ENCODE assay signal across 11 mouse cellular contexts in the genomic region with DNA sequence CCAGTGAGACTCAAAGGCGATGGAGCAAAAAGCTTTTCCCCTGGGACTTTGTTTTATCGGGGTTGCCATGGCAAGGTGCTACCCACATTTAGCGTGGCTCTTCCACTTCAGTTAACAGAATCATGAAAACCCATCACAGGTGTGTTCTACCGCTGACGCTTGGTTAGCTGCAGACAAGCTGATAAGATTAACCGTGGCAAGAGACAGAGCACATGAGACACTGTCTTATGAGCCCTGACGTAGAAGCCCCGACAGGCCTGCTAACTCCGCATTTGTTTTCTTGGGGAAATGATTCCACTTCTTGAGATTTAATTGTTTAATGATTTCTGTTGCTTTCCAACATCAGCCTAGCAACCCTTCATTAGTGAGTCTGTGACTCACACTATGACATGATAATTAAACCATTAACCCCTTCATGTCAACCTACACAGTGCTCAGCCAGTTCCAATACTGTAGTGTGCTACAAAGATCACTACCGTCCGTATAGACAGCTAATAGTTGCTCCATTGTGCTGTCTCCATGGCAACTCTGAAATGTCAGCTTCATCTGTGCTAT. TPM values are rescaled to one million over a fixed set of nuclear protein-coding genes. Genes with fewer than 3 reads are reported as not detected.
DNase-seq lines count a peak whose midpoint lies in the region; ATAC-seq lines count a peak whose summit lies in the region.
"Had no signal": no experiment of that assay in that cellular context is flagged by ENCODE, and none has a peak within 500 bp of the region (broad histone marks: within the 10 kb centered on the region; RNA-seq: fewer than 3 reads in every experiment).

No protein-coding gene starts in this region.

- peak overlapping the region; percentile 28; the same call in 1 of the 2 replicates for H3K9ac ChIP-seq in heart, embryonic 13.5 days
- no peak overlapping the region for H3K9ac ChIP-seq in hindbrain, embryonic 15.5 days
- H3K9ac ChIP-seq in kidney, embryonic 15.5 days: no peak overlapping the region
- H3K9ac ChIP-seq: limb, embryonic 15.5 days had no signal

- H3K9me3 ChIP-seq in heart, embryonic 13.5 days: no peaks in the 10 kb centered on the region
- H3K9me3 ChIP-seq in hindbrain, embryonic 15.5 days: no peaks in the 10 kb centered on the region
- H3K9me3 ChIP-seq in kidney, embryonic 15.5 days (replicated peaks): no peaks in the 10 kb centered on the region
- H3K9me3 ChIP-seq: limb, embryonic 15.5 days had no signal

- H3K36me3 ChIP-seq in heart, embryonic 13.5 days: no peaks in the 10 kb centered on the region
- H3K36me3 ChIP-seq in hindbrain, embryonic 15.5 days: no peaks in the 10 kb centered on the region
- no peaks in the 10 kb centered on the region for H3K36me3 ChIP-seq in kidney, embryonic 15.5 days
- H3K36me3 ChIP-seq: limb, embryonic 15.5 days had no signal

- H3K27ac ChIP-seq in heart, embryonic 13.5 days (replicated peaks): no peak overlapping the region
- H3K27ac ChIP-seq in hindbrain, embryonic 15.5 days (replicated peaks): peak overlapping the region; percentile 42
- H3K27ac ChIP-seq in kidney, embryonic 15.5 days: no peak overlapping the region
- H3K27ac ChIP-seq: limb, embryonic 15.5 days had no signal

- no peaks in the 10 kb centered on the region; the same call in 1 of the 2 replicates for H3K27me3 ChIP-seq in heart, embryonic 13.5 days (replicated peaks)
- H3K27me3 ChIP-seq in hindbrain, embryonic 15.5 days: no peaks in the 10 kb centered on the region
- H3K27me3 ChIP-seq in kidney, embryonic 15.5 days: 0 out of 2 replicates have a peak, but pooled peaks cover 2% of the 10 kb centered on the region
- H3K27me3 ChIP-seq: limb, embryonic 15.5 days had no signal

- WGBS in heart, embryonic 13.5 days: 39% methylated on average over 11 of the region's 11 CpGs
- 30% methylated on average over 11 of the region's 11 CpGs for WGBS in hindbrain, embryonic 15.5 days
- WGBS in kidney, embryonic 15.5 days: 70% methylated on average over 11 of the region's 11 CpGs

- no peak for ATAC-seq in heart, embryonic 13.5 days (ENCODE audit: extremely low read depth, insufficient number of reproducible peaks, low FRiP score, low TSS enrichment)
- peak; percentile 85 for ATAC-seq in hindbrain, embryonic 15.5 days (ENCODE audit: low FRiP score, low read depth)
- ATAC-seq in kidney, embryonic 15.5 days (replicated peaks; ENCODE audit: low FRiP score): no peak

- DNase-seq in heart, adult 11 months: no peak
- peak; percentile 11 to 29 for DNase-seq in right cerebral cortex, adult 2 months (ENCODE audit: low spot score in 2 of 2)
- DNase-seq in right cerebral cortex, postnatal 14 days: no peak
- DNase-seq in retina, embryonic 14.5 days (ENCODE audit: low spot score): peak; percentile 69
- no peak for DNase-seq in embryo, embryonic 10 days (ENCODE audit: low spot score)
- DNase-seq: cerebellum, postnatal 25 days; kidney, postnatal 25 days had no signal

- peaks cover 11% of the 10 kb centered on the region; the same call in 1 of the 2 replicates for H3K4me1 ChIP-seq in heart, embryonic 13.5 days
- peaks cover 15% of the 10 kb centered on the region for H3K4me1 ChIP-seq in hindbrain, embryonic 15.5 days (replicated peaks)
- peaks cover 26% of the 10 kb centered on the region for H3K4me1 ChIP-seq in kidney, embryonic 15.5 days
- H3K4me1 ChIP-seq: limb, embryonic 15.5 days had no signal

- peak overlapping the region; percentile 25 for H3K4me3 ChIP-seq in heart, embryonic 13.5 days
- peak overlapping the region; percentile 3 for H3K4me3 ChIP-seq in hindbrain, embryonic 15.5 days
- no peak overlapping the region for H3K4me3 ChIP-seq in kidney, embryonic 15.5 days (replicated peaks)
- H3K4me3 ChIP-seq: limb, embryonic 15.5 days had no signal

- H3K4me2 ChIP-seq in heart, embryonic 13.5 days: peak overlapping the region; percentile 57
- H3K4me2 ChIP-seq in hindbrain, embryonic 15.5 days: peak overlapping the region; percentile 42
- no peak overlapping the region for H3K4me2 ChIP-seq in kidney, embryonic 15.5 days
- H3K4me2 ChIP-seq: limb, embryonic 15.5 days had no signal

RNA-seq across cellular contexts. Expression of gene Cybrd1, which starts 42.7 kb away (rescaled TPM):
- polyA plus RNA-seq in heart, embryonic 13.5 days (2015; fragmentation: Nextera tagmentation; extraction: Ambion mirVana): 1.7 TPM in 2 replicates
- polyA plus RNA-seq in hindbrain, embryonic 15.5 days (2015; fragmentation: Nextera tagmentation; extraction: Ambion mirVana): 5.8 and 5.9 TPM in 2 replicates
- polyA plus RNA-seq in kidney, embryonic 15.5 days (2015; fragmentation: Nextera tagmentation; extraction: Ambion mirVana): 1.5 and 1.8 TPM in 2 replicates

RNA-seq across cellular contexts. Expression of gene Dync1i2, which starts 51.1 kb away (rescaled TPM):
- 59.5 and 64.8 TPM in 2 replicates for polyA plus RNA-seq in heart, embryonic 13.5 days (2015; fragmentation: Nextera tagmentation; extraction: Ambion mirVana)
- polyA plus RNA-seq in hindbrain, embryonic 15.5 days (2015; fragmentation: Nextera tagmentation; extraction: Ambion mirVana): 159 and 166 TPM in 2 replicates
- 83.2 and 85.6 TPM in 2 replicates for polyA plus RNA-seq in kidney, embryonic 15.5 days (2015; fragmentation: Nextera tagmentation; extraction: Ambion mirVana)

Comparison
In these comparisons a context has a peak if more than half of its experiments do, and no peak if none do; other contexts are left out.
1. DNase-seq: peak in right cerebral cortex, adult 2 months (2 of 2) and retina, embryonic 14.5 days (single experiment); none in heart, adult 11 months (single experiment), right cerebral cortex, postnatal 14 days (single experiment) and embryo, embryonic 10 days (single experiment).